Mouse (Mus musculus): ENCODE measurements around the gene Snx25.

DNA sequence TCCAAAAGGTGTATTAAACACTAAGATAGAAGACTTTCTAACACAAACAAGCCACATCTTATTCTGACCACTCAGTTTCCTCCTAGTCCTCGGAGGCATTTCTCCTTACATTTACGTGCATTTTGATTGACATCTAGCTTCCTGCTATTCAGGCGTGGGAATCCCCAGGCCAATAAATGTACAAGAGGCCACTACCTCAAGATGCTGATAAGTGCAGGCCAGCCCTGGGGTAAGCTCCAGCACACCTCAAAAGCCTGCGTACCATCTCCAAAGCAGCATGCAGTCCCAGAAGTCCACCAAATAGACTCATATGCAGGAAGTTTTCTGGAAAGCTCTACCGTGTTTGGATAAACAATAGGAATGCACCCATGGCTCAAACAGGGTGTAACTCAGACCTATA is 8.5 kb downstream of the Snx25 start:
- TF ChIP-seq CTCF (IDR thresholded peaks at IDR 0.05; ENCODE audit: borderline replicate concordance, insufficient read depth, low read depth, low read length) (no peak), POLR2A (IDR thresholded peaks at IDR 0.05; ENCODE audit: borderline replicate concordance, insufficient read depth, low read length) (no peak)
